Mouse (Mus musculus): Measurements from ENCODE around the gene Gm20388.
"Not testable (repeated sequence)": the region's sequence is repeated elsewhere in the genome, so short reads cannot be mapped to it uniquely, and the experiment has no call there.

Gm20388 gene

GRCm38 (mm10) chr8:120368191-120368590, 457.6 kb downstream of the Gm20388 start:
- DNase-seq (ENCODE audit: low spot score in 2 of 2), result not testable (repeated sequence)

DNA sequence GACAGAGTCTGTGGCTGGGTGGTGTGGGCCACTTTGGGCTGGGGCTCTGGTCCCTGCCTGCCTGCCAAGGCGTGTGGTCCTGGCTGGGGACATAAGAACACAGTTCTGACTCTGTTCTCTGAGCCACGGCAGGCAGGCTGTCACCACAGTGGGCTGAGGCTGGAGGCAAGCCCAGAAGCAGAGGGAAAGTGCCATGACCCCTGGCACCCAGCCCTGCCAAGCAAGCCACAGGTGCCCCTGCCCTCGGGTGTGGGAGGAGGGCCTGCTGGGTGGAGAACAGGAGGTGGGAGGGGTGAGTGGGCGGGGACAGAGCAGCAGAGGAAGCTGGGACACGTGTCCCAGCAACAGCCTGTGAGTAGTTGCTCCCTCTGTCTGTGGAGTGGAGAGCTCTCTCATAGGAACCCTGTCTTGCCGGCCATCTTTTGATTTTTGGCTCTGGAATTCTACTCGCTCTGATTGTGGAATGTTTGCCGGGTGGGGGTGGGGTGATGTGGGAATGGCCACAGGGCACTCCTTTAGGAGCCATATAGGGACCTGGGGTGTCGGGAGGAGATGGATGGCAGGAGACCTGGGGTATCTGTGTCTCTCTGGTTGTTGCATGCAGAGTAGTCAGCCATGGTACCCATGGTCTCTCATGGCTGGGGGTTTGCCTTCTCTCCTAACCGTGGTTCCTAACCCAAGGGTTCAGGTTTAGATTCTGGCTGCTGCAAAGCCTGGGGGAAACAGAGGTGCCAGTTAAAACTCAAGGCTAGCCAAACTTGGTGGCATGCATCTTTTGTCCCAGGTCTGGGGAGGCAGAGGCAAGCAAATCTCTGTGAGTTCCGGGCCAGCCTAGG, 458.4 kb downstream of the Gm20388 start:
- DNase-seq (ENCODE audit: low spot score in 2 of 2), result peak; percentile 61 to 72

DNA sequence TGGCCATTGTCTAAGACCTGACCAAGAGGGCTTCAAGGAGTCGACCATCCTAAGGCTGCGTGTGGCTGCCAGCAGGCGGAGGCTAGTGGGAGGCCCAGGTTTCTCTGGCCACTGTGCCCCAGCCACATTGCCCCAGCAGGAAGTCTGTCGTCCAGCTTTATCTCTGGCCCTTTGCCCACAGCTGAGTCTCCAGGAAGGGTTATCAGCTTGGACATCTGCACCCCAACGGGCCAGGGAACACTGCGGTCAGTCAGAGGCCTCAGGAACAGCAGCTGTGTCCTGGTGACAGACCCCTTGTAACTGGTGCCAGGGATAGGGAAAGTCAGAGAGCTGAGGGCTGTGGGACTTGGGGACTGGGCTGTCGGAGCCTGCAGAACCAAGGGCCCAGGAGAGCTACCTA, 459.3 kb downstream of the Gm20388 start:
- DNase-seq (ENCODE audit: low spot score in 2 of 2), result no peak

GRCm38 (mm10) chr8:120370461-120370860, 459.8 kb downstream of the Gm20388 start:
- no peak for DNase-seq (ENCODE audit: low spot score in 2 of 2)

DNA sequence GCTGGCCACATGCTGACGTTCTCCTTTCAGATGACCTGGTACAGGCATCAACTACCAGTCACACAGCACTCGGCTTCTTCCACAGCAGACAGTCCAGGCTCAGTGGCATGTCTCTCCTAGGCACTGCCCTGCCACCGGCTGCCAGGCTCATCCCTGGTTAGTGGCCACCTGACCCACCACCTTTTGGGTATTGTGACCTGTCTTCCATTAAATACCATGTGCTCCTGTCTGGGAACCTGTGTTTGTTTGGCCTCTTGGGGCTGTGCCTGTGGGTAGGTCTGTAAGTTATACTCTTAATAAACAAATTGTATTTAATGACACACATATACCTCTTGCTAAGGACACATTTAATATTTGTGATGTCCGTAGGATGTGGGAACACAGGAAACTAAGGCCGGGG, 460.5 kb downstream of the Gm20388 start:
- no peak for DNase-seq (ENCODE audit: low spot score in 2 of 2)

DNA sequence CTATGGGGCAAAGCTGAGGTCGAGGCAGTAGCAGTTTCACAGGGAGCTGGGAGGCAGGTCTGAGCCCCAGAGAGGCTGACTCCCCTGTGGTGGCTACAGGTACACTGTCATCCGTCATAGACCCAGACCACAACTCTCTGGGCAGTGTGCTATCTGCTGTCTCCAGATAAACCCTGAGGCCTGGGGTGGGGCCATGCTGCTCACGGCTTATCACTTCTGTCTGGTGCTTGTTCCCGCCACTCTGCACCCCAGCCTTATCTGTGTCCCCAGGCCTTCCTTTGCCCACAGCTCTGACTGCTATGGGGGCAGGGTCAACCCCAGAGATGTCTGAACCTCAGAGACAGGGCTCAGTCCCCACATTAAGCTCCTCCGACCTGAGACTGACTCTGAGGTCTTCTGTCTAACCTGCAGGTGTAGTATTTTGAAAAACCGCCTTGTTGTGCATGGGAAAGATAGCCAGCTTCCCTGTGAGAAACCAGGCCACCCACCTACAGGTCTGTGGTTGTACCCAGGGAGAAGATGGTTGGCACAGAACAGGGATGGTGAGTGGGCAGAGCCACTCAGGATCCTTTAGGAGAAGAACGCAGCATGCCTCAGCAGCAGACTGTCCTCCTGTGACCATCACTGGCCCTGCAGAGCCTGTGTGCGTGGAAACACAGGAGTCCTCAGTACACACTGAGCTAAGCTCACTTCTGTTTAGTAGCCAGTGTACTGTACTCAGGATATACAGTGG, 461.2 kb downstream of the Gm20388 start:
- DNase-seq (ENCODE audit: low spot score in 2 of 2), result no peak

DNA sequence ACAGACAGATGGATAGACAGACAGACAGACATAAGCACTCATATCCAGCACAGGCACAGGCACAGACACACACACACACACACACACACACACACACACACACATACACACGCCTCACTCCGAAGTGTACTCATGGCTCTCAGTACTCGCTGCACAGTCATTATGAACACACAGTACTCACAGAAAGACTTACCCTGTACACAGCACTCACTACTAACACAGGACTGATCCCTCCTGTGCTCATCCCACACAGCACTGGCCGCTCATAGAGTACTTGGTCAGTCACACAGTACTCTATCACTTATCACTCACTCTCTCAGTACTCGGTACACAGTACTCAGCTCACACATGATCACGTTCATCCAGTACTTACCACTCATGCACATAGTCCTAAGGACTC, 462.0 kb downstream of the Gm20388 start:
- no peak for DNase-seq (ENCODE audit: low spot score in 2 of 2)

DNA sequence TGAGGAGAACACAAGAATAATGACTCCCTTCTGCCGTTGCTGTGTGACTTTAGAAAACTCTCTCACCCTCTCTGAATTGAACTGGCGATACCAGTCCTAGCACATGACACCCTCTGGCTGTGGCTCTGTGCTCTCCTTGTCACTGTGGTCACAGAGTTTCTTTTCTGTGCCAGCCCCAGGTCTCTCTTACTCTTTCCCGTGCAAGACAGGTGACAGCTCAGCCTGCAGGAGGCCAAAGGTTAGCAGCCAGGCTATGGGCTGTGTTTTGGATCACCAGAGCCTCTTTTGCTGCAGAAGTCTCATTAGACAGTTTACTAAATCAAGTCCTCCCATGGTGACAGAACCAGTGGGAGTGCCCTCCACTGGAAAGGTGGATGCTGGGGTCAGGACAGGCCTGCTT, 463.0 kb downstream of the Gm20388 start:
- DNase-seq (ENCODE audit: low spot score in 2 of 2), result no peak

DNA sequence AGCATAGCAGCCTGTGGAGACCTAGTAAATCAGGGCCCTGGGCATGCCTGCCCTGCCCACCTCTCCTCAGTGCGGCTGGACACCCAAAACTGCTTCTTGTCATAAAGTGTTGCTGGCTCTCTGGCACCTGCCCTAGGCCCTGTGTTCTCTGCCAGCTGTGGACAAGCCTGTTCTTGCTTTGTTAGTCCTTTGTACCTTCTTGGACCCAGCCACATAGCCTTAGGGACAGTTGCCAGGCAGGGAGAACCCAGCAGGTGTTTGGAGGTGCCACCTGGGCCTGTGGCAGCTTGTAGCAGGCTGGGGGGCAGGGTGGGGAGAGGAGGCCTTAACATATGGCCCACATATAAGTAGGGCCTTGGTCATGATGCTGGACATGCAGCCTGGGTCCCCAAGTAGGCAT, 463.4 kb downstream of the Gm20388 start:
- DNase-seq (ENCODE audit: low spot score in 2 of 2), result no peak

DNA sequence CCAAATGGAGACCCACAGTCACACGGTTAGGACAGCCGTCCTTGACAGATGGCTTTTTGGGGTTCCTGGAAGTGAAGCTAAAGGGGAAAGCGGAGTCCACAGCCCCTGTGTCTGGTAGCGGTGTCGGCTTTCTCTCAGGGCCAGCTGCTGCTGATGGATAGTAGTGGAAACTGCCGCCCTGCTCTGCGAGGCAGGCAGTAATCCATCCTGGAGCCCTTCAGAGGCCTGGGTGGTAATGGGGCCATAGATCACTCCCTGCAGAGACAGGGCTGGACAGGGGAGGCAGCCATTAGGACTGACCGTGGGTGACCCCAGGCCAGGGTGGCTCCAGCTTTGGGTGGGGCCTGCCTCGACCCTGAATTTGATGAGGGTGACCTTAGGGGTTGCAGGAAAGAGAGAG, 463.9 kb downstream of the Gm20388 start:
- no peak for DNase-seq (ENCODE audit: low spot score in 2 of 2)

DNA sequence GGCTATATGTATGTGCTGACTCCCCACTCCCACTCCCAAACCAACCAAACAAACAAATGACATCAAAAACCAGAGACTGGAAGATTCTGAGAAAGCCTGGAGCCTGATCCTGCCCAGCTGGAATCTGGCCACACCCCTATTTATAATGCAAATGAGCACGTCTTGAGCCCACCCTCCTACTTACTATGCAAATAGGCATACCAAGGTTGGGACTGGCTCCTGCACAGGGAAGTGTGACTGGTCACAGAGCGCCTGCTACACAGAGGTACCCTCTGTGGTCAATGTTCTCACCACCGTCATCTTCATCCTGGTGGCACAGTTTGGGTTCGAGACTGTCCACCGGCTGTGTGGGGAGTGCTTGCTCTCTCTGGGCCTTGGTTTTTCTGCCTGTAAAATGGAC, 464.5 kb downstream of the Gm20388 start:
- no peak for DNase-seq (ENCODE audit: low spot score in 2 of 2)

DNA sequence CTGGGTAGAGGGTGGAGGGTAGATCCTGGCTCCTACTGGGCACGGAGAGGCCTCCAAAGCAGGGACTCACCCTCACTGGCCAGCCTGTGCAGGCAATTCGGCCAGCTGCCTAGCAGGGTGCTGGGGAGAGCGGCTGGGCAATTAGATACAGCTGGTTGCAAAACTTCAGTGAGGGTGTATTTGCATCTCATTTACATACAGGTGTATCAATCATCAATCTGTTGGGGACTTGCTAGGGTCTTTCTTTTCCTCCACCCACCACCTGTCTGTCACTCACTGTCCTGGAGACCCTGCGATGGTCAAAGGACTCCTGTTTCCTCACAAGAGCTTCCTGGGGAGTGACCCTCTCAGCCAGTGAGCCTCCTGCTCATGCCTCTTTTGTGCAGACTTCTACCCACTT, 465.6 kb downstream of the Gm20388 start:
- no peak for DNase-seq (ENCODE audit: low spot score in 2 of 2)

- no peak for DNase-seq (ENCODE audit: low spot score in 2 of 2)
Measured at GRCm38 (mm10) chr8:120376847-120377802, 466.5 kb downstream of the Gm20388 start.

DNA sequence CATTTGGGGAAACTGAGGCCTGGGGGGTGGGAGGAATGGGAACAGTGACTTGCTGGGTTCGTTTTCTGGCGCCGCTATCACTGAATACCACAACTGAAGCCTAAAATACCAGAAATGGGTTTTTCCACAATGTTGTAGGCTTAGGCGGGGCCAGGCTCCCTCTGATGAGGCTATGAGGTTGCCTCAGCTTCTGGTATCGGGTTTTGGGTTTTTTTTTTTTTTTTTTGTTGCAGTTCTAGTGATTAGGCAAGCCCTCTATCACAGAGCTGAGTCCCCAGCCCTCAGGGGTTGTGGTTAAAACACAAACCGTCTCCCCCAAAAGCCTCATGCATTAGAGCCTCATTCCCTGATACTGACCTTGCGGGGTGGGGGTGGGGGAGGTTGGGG, 467.2 kb downstream of the Gm20388 start:
- no peak for DNase-seq (ENCODE audit: low spot score in 2 of 2)

DNA sequence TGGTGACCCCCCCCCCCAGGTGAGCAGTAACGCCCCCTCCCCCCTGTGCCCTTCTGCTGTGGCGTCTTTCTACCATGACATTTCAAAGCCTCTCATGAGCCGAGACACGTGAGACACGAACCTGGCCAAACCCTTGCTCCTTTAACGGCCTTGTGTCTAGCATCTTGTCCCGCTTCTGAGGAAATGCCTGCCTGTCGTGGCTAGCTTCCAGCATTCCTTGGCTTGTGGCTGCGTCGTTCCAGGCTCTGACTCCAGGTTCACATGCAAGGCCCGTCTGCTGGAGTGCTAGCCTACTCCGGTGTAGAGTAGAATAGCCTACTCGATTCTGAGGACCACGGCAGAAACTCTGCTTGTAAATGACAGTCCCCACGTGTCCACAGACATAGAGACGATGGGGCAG, 467.7 kb downstream of the Gm20388 start:
- DNase-seq (ENCODE audit: low spot score in 2 of 2), result no peak

GRCm38 (mm10) chr8:120379015-120379414, 468.4 kb downstream of the Gm20388 start:
- no peak for DNase-seq (ENCODE audit: low spot score in 2 of 2)

DNA sequence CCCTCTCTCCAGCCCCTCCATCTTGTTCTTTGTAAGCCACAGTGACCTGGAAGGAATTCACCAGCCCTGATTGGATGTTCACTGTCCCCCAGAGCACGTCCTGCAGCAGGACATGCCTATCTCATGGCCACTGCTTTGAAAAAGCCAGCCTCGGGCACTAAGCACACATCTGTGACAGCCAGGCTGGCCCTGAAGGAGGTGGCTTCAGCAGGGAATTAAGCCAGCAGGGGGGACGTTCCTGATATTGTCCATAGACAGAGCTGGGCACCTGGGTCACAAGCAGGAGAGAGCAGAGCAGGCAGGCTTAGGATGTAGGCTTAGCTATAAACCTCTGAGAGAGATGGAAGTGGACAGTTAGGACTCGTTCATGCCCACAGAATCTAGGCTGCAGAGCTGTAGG, 471.2 kb downstream of the Gm20388 start:
- DNase-seq (ENCODE audit: low spot score in 2 of 2), result no peak

DNA sequence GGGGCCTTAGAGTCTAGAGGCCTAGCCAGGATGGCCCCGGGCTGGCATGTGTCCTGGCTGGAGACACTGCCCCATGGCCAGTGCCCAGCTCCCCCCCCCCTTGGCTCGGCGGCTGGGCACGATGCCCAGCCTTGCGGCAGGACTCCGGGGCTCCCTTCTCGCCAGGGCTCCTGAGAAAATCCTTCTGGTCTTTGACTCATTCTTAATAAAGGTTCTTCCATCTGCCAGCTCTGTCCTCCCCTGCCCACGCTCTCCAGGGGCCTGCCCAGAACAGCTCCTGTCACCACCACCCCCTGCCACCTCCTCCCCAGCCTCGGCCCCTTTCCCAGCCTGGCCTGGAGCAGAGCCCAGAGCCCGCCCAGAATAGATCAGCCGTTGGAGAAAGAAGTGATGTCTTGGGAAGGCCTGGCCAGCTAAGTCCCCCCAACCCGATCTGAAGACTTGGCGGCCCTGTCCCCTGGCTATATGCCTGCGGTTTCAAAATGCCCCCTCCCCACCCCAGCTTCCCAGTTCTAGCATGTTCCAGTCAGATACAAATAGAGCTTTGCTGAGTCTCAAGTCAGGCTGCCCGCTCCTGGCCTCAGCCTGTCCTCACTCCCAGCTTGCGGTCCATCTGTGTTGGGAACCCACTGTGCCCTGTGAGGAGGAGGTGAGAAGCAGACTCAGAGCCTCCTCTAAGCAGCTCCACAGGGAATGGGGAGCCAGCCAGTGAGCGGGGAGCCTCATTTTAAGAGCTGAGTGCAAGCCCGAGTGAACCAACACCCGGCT, 472.0 kb downstream of the Gm20388 start:
- peak; percentile 71 to 86 for DNase-seq (ENCODE audit: low spot score in 2 of 2)

DNA sequence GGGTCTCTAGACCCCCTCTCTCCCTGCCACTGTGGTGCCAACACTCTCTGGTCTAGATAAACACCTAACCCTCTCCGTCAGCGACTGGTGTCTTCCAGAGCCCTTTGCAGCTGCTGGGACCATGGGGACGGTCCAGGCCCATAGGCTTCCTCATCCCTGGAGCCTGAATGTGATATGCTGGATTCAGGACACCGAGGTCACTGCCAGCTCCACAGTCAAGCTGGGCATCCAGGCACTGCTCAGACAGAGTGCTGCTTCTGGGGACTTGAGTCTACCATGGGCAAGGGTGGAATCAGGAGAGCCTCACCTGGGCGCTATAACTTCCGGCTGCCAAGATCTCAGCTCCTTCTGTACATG, 472.5 kb downstream of the Gm20388 start:
- no peak for DNase-seq (ENCODE audit: low spot score in 2 of 2)

DNA sequence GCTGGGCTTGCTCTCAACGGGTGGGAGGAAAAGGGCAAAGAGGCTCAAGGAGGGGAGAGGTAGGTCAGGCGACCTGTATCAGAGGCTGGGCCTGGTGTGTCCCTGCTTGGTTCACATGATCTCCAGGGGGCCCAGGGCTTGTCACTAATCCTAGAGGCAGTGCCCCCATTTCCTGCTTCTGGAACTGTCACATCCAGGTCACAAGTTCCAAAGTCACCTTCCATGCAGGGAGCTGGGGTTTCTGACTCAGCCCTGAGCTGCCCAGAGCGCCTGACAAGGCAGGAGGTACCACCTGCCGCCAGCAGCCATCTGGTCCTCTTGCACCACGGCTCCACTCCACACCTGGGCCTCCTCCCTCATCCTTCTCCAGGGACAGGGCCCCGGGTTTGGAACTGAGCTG, 473.1 kb downstream of the Gm20388 start:
- DNase-seq (ENCODE audit: low spot score in 2 of 2), result no peak

DNA sequence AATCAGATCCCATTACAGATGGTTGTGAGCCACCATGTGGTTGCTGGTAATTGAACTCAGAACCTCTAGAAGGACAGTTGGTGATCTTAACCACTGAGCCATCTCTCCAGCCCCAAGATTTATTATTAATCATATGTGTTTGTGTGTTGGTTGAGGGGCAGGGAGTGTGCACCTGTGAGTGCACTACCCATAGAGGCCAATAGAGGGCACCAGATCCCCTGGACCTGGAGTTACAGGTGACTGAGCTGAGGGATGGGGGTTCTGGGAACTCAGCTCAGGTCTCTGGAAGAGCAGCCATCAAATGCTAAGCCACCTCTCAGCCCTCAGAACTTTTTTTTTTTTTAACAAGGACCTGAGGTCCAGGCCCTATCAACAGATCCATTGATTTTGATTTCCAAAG, 474.1 kb downstream of the Gm20388 start:
- DNase-seq (ENCODE audit: low spot score in 2 of 2), result no peak

Data from frontal cortex, postnatal 25 days (tissue).